Mouse (Mus musculus) myocyte (in vitro differentiated cells): ENCODE data around the gene Ripk4.

Experiments used
- MAX ChIP-seq: IDR thresholded peaks from one replicate; pipeline ENCODE4 v1.6.1; 2011; ENCODE audit warnings: low read depth, mild to moderate bottlenecking, control low read depth
- POLR2A ChIP-seq: IDR thresholded peaks from one replicate; pipeline ENCODE4 v1.6.1; 2011; ENCODE audit warnings: low read depth, mild to moderate bottlenecking, control low read depth, moderate library complexity; ENCODE audit not compliant: insufficient read length
- POLR2AphosphoS2 ChIP-seq: IDR thresholded peaks from one replicate; pipeline ENCODE4 v1.6.1; 2011; ENCODE audit warnings: low read depth, control low read depth; ENCODE audit not compliant: insufficient read length

GRCm38 (mm10) chr16:97736562-97736961 lies 27.0 kb downstream of the Ripk4 start:
- TF ChIP-seq POLR2A, result no peak
- no peak for TF ChIP-seq MAX
- TF ChIP-seq POLR2AphosphoS2, result no peak
